Mouse (Mus musculus) frontal cortex, adult (tissue): Measurements from ENCODE around the gene Dnajb14.
"Not testable (repeated sequence)": the region's sequence is repeated elsewhere in the genome, so short reads cannot be mapped to it uniquely, and the experiment has no call there.

ENCODE experiments used
- ATAC-seq: cut with Nextera tagmentation; 2 replicates; pipeline ENCODE4 v1.9.2; 2017; ENCODE audit warnings: mild to moderate bottlenecking, moderate library complexity, mixed read lengths; ENCODE audit not compliant: low TSS enrichment

Gene Dnajb14

GRCm38 (mm10) chr3:137917694-137918171 lies 50.3 kb downstream of the Dnajb14 start:
- no peak for ATAC-seq

DNA sequence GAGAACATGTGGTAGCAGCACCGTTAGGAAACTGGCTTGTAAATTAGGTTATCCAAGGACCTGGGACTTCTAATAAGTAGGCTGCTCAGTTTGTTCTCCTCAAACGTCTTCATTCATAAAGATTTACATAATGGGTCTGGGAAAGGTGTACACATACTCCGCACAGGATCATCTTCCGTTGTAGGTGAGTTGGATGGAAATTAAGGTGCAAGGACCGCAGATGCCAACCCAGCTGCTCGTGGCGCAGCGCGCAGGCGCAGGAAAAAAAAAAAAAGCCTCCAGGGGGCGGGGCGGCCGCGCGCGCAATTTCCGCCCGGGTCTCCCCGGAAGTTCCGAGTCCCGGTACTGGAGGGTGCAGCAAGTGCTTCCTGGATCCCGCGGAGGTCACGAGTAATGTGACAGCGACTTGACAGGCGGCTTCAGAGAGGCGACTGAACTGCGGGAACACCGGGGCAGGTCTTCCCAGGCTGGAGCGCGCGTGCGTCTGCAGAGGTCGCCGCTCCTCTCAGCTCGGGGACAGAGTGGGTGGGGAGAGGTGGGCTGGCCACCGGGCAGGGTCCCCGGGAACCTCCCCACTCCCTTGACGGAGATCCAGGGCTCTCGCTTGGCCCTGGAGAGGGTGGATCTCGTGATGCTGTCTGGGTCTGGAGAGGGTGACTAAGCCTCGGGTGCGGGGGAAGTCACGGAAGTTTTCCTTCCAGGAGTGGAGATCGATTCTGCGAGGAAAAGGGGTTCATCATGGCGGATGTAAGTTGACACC lies 50.9 kb downstream of the Dnajb14 start, which contains the start of gene Lamtor3:
Gene Lamtor3 (plus strand): TSS at position 335 of the 760 bp plus-strand sequence.
- ATAC-seq: peak; percentile 93

DNA sequence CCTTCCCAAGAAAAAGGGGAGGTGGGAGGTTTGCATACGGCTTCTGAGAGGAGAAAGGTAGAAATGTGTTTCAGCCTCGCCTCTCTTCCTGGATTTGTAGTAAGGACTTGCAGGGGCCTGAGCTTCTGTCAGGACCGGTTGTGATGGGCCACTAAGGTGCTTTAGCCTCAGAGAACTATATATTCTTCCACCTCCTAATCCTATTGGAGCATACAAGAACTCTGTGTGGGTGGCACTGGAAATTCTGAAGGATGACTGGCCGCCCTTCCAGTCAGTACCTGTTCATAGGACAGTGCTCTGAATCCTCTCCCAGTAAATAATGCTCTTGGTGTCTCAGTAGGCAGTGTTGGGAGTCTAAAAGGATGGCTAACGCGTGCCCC lies 51.4 kb downstream of the Dnajb14 start:
- peak; percentile 82 for ATAC-seq

- ATAC-seq: no peak
Measured at GRCm38 (mm10) chr3:137919398-137919797, 51.9 kb downstream of the Dnajb14 start.

- ATAC-seq: no peak
Measured at GRCm38 (mm10) chr3:137920594-137920993, 53.1 kb downstream of the Dnajb14 start.

- no peak for ATAC-seq
Measured at GRCm38 (mm10) chr3:137927010-137927409, 59.5 kb downstream of the Dnajb14 start.

DNA sequence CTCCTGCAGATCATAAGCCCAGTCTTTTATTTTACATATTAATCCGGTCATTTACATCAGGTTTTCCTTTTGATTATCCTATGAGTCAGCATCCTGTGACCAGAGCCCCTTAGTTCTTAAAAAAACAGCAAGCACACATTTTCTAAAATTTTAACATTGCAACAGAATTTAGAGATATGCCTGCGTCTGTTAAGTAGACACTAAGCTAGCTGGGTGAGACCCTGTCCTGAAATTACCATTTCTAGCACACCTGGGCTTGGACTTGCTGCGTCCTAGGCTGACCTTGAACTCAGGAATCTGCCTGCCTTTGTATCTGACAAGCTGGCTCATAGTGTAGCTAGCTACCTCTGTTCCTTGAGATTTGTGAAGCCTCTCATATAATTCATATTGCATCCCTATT lies 62.5 kb downstream of the Dnajb14 start:
- ATAC-seq: no peak

- no peak for ATAC-seq
Measured at GRCm38 (mm10) chr3:137932748-137933147, 65.3 kb downstream of the Dnajb14 start.

DNA sequence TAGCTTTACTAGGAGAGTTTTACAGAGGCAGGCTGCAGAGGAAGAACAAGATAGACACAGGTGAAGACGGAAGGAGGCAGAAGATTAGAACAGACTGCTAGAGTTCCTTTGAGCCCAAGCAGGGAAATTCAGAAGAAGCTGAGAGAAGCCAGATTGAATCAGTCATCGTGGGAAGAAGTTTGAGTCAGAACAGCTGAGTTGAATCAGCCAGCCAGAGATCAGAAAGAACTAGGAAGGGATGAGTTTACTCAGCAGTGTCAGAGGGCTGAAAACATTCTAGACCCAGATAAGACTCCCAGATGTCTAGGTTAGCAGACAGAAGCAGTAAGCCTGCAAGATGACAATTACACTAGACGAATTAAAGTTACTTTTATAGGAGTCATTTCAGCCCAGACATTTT lies 66.5 kb downstream of the Dnajb14 start:
- ATAC-seq: no peak

GRCm38 (mm10) chr3:137935570-137936525 lies 68.4 kb downstream of the Dnajb14 start:
- ATAC-seq: no peak

GRCm38 (mm10) chr3:137936541-137936940 lies 69.1 kb downstream of the Dnajb14 start:
- ATAC-seq: no peak

- peak; percentile 98 for ATAC-seq
Measured at GRCm38 (mm10) chr3:137938608-137939007, 71.1 kb downstream of the Dnajb14 start.

DNA sequence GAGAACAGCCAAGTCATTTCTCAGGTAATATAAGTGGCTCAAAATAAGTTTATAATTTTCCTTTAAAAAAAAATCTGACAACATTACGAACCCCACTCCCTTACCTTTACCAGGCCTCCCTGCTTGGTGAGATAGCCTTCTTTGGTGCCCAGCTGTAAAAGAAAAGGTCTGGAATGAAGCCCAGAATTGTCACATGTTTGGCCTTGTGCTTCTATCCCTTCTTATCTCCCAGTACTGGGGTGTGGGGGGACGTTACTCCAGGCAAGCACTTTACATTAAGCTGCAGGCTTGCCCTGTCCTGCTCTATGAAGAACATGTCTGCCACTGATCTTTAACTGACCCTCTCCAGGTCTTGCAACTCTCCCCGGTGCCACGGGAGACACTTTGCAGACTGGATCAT lies 73.3 kb downstream of the Dnajb14 start:
- no peak for ATAC-seq

- ATAC-seq: no peak
Measured at GRCm38 (mm10) chr3:137941555-137941954, 74.1 kb downstream of the Dnajb14 start.

DNA sequence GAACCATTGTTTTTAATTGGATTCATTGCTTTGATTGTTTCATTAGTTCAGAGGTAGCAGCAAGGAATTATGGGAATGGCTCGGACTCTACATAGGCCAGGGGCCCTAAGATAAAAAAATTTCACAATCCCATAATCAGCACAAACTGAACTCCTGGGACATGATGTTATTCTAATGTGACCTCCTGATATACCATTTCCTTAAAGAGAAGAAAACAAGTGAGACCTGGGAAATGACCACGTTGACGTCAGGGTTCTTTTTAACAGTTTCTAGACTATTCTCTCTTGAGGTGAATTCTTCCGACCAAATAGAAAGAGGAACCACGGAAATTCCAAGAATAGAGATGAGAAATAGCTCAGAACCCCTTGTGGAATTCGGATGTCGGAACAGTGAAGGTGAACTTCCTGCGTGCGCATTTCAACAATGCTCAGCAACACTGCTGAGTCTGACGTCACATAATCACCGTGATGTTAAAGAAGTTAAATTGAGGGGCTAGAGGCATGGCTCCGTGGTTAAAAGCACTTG lies 74.7 kb downstream of the Dnajb14 start:
- no peak for ATAC-seq

DNA sequence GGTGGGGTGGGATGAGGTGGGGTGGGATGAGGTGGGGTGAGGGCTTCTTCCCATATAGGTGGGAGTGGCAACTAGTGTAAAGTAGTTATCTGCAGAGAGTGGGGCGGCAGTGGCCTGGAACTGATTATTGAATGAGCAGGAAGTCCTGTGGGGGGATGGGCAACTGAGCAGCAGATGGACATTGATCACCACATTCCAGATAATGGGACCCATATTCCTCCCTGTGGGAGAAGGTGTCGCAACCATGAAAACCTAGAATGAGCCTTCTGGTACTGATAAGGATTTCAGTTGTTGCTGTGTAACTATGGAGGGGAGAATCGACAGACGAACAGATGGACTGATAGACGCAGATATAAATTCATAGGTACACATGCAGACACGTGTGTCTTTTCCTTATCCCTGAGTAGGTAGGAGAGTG lies 76.3 kb downstream of the Dnajb14 start:
- no peak for ATAC-seq

DNA sequence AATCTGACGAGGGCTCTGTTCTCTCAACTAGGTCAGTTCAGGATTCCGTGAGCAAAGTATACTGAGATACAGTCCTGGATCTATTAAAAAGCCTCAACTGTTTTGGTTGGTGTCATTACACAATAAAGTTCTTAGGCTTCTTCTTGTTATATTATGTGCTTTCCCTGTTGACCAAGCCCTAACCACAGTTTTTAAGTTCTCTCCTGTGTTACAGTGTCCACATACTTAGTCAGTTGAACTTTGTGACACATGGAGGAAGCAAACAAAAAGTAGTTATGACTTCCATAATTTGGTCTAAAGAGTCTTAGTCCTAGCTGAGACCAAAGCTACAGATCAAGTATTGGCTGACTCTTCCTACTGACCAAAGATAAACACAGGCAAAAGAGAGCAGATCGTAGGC lies 79.4 kb downstream of the Dnajb14 start:
- ATAC-seq: no peak

DNA sequence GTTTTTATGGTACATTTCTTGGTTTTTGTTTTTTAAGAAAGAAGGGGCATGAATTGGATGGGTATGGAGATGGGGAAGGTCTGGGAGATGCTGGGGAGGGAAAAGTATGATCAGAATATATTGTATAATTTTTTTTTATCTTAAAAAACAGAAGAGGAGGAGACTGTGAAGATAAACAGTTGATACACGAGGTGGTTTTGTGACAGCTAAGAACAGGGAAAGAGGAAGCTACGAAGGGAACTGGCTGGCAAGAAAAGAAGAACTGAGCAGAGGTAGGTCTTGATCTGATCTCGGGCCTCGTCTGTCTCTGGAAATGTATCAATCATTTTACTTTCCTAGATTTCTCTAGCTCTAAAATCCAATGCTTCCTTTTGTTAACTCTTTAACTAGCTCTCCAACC lies 80.0 kb downstream of the Dnajb14 start:
- no peak for ATAC-seq

DNA sequence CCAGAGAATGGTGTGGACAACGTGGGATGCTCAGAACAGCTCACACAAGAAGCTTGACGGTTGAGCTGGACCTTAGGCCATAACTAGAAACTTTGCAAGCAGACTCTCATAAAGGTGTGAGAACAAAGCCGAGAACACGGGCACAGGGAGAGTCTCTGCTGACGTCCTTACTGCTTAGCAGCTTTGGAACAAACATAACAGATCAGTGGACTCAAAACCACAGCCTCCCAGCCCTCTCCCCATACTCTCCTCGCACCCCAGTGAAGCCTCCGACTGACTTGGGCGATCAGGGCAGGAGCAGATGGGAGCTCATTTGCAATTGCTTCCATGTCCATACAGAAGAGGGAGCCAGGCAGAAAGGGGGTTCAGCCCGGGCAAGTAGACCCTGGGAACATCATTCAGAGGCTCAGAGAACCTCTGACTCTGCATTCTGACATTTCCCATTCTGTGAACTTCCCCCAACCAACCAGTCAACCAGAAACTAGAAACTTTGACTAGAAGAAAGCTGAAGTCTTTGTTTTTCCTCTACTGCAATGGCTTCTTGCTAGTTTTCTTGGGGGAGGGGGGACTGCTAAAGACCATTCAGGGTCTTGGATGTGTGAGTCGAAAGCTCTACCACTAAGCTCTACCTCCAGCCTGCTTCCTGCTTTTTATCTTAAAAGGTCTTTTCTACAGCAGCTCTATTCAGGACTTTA lies 82.9 kb downstream of the Dnajb14 start:
- no peak for ATAC-seq

DNA sequence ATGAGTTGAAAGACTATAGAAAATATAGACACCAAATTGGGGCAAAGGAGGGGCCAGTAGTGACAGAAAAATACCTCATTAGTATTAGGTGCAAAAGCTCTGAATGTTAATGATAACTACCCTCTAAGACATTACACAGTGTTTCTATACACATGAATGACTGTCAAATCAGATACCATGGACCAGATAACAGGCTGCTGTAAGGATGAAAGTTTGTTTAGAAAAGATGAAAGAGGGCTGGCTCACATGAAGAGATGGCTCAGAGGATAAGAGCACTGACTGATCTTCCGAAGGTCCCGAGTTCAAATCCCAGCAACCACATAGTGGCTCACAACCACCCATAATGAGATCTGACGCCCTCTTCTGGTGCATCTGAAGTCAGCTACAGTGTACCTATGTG lies 83.8 kb downstream of the Dnajb14 start:
- not testable (repeated sequence) for ATAC-seq

GRCm38 (mm10) chr3:137951819-137952218 lies 84.3 kb downstream of the Dnajb14 start:
- peak; percentile 15; the same call in 1 of the 2 replicates for ATAC-seq
